ENCODE assay signal across 24 mouse cellular contexts in the genomic region with DNA sequence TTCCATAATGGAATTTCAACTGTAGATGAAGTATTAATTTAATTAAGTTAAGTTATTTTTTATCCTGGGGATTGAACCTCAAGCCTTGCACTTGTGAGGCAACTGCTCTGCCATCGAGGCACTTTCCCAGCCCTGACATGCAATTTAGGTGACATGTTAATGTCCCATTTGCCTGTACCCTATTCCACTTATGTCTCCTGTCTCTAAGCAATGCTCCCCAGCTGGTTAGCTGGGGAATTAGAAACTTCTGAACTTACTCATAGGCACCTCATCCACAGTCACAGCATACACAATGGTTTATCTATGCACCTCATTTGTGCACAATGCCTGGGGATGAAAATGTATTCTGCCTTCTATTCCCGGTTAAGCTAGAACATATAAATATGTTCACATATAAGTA. TPM values are rescaled to one million over a fixed set of nuclear protein-coding genes. Genes with fewer than 3 reads are reported as not detected.
DNase-seq lines count a peak whose midpoint lies in the region; ATAC-seq and TF ChIP-seq lines count a peak whose summit lies in the region.
"Had no signal": no experiment of that assay in that cellular context is flagged by ENCODE, and none has a peak within 500 bp of the region (broad histone marks: within the 10 kb centered on the region; RNA-seq: fewer than 3 reads in every experiment).

No protein-coding gene starts in this region.

- H3K4me3 ChIP-seq in kidney, embryonic 15.5 days (replicated peaks): no peak overlapping the region
- no peak overlapping the region for H3K4me3 ChIP-seq in kidney, adult 2 months (ENCODE audit: insufficient read depth, low read depth, low read length)
- no peak overlapping the region for H3K4me3 ChIP-seq in lung, embryonic 16.5 days (ENCODE audit: low read length)
- no peak overlapping the region for H3K4me3 ChIP-seq in lung, adult 2 months (replicated peaks; ENCODE audit: extremely low read depth, low read depth, low read length)
- H3K4me3 ChIP-seq: embryonic facial prominence, embryonic 12.5 days; embryonic facial prominence, embryonic 15.5 days; gastrocnemius, adult 2 months; heart, embryonic 13.5 days had no signal

- no peaks in the 10 kb centered on the region for H3K27me3 ChIP-seq in kidney, embryonic 15.5 days
- H3K27me3 ChIP-seq in kidney, adult 2 months (replicated peaks; ENCODE audit: control insufficient read depth, insufficient read depth, low read length): no peaks in the 10 kb centered on the region; the same call in 1 of the 2 replicates
- no peaks in the 10 kb centered on the region for H3K27me3 ChIP-seq in lung, embryonic 16.5 days (ENCODE audit: control insufficient read depth, insufficient read depth, low read depth, low read length)
- H3K27me3 ChIP-seq: embryonic facial prominence, embryonic 12.5 days; embryonic facial prominence, embryonic 15.5 days; heart, embryonic 13.5 days had no signal

- H3K36me3 ChIP-seq in kidney, embryonic 15.5 days: no peaks in the 10 kb centered on the region
- no peaks in the 10 kb centered on the region for H3K36me3 ChIP-seq in kidney, adult 2 months (ENCODE audit: control insufficient read depth, insufficient read depth, low read length)
- no peaks in the 10 kb centered on the region for H3K36me3 ChIP-seq in lung, embryonic 16.5 days (ENCODE audit: control insufficient read depth, insufficient read depth, low read length)
- H3K36me3 ChIP-seq: embryonic facial prominence, embryonic 12.5 days; embryonic facial prominence, embryonic 15.5 days; heart, embryonic 13.5 days had no signal

- ATAC-seq in kidney, embryonic 15.5 days (replicated peaks; ENCODE audit: low FRiP score): no peak
- peak; percentile 81 for ATAC-seq in lung, embryonic 16.5 days (ENCODE audit: low read depth)
- ATAC-seq: CD4-positive, CD25-positive, alpha-beta regulatory T cell, adult 4 months; forebrain, embryonic 14.5 days; forebrain, postnatal 0 days had no signal

- 0 out of 2 replicates have a peak overlapping the region, but pooled peaks have one; percentile 41 for H3K27ac ChIP-seq in kidney, embryonic 15.5 days
- no peak overlapping the region for H3K27ac ChIP-seq in kidney, adult 2 months (ENCODE audit: insufficient read depth, low read depth, low read length)
- no peak overlapping the region for H3K27ac ChIP-seq in lung, embryonic 16.5 days (ENCODE audit: low read length)
- H3K27ac ChIP-seq: embryonic facial prominence, embryonic 12.5 days; embryonic facial prominence, embryonic 15.5 days; gastrocnemius, adult 2 months; heart, embryonic 13.5 days; hindbrain, embryonic 14.5 days had no signal

- no peaks in the 10 kb centered on the region for H3K9me3 ChIP-seq in kidney, embryonic 15.5 days (replicated peaks)
- H3K9me3 ChIP-seq in lung, embryonic 16.5 days (ENCODE audit: control insufficient read depth, low read length): peaks cover 5% of the 10 kb centered on the region
- H3K9me3 ChIP-seq: embryonic facial prominence, embryonic 12.5 days; embryonic facial prominence, embryonic 15.5 days had no signal

- no peak overlapping the region for H3K9ac ChIP-seq in kidney, embryonic 15.5 days
- no peak overlapping the region for H3K9ac ChIP-seq in lung, embryonic 16.5 days (ENCODE audit: low read length)
- H3K9ac ChIP-seq: embryonic facial prominence, embryonic 12.5 days; embryonic facial prominence, embryonic 15.5 days; forebrain, postnatal 0 days; heart, embryonic 13.5 days; hindbrain, embryonic 14.5 days had no signal

- no peak for TF ChIP-seq POLR2A in kidney, adult 2 months (IDR thresholded peaks at IDR 0.05; ENCODE audit: low read depth, low read length)
- TF ChIP-seq POLR2A in lung, adult 2 months (IDR thresholded peaks at IDR 0.05; ENCODE audit: borderline replicate concordance, extremely low read depth, low read depth, low read length): no peak

- no peak overlapping the region for H3K4me2 ChIP-seq in kidney, embryonic 15.5 days
- H3K4me2 ChIP-seq in lung, embryonic 16.5 days (ENCODE audit: low read depth, low read length): no peak overlapping the region
- H3K4me2 ChIP-seq: embryonic facial prominence, embryonic 12.5 days; embryonic facial prominence, embryonic 15.5 days; heart, embryonic 13.5 days; hindbrain, embryonic 14.5 days had no signal

- no peaks in the 10 kb centered on the region for H3K4me1 ChIP-seq in kidney, embryonic 15.5 days
- H3K4me1 ChIP-seq in kidney, adult 2 months (ENCODE audit: control insufficient read depth, insufficient read depth, low read length): no peaks in the 10 kb centered on the region
- H3K4me1 ChIP-seq in lung, embryonic 16.5 days (replicated peaks; ENCODE audit: control insufficient read depth, insufficient read depth, low read length): no peaks in the 10 kb centered on the region
- no peaks in the 10 kb centered on the region for H3K4me1 ChIP-seq in lung, adult 2 months (ENCODE audit: control insufficient read depth, insufficient read depth, low read length)
- H3K4me1 ChIP-seq: embryonic facial prominence, embryonic 12.5 days; embryonic facial prominence, embryonic 15.5 days; heart, embryonic 13.5 days had no signal

- WGBS in kidney, embryonic 15.5 days: 65% methylated on average over 2 of the region's 2 CpGs
- WGBS in kidney, adult 2 months: 68% methylated on average over 2 of the region's 2 CpGs
- 49% methylated on average over 2 of the region's 2 CpGs for WGBS in lung, embryonic 16.5 days
- 69% methylated on average over 2 of the region's 2 CpGs for WGBS in lung, adult 2 months

- no peak for DNase-seq in kidney, adult 2 months
- peak; percentile 17 for DNase-seq in kidney, postnatal 10 days
- no peak for DNase-seq in kidney, adult 8-10 months
- no peak for DNase-seq in lung, adult 2 months
- DNase-seq: adrenal gland, adult 2 months; adrenal gland, postnatal 14 days; cerebellum, adult 11 months; cerebellum, adult 2 months; cerebellum, adult 9-11 months; cerebellum, postnatal 25 days; forebrain, postnatal 0 days; gastrocnemius, adult 2 months; gastrocnemius, postnatal 14 days; heart, adult 18-20 months; heart, postnatal 14 days; heart, postnatal 4 days had no signal

- no peak for TF ChIP-seq CTCF in kidney, adult 2 months (conservative IDR thresholded peaks at IDR 0.05; ENCODE audit: insufficient read depth, insufficient read length, low read depth, low read length)
- no peak for TF ChIP-seq CTCF in lung, adult 2 months (IDR thresholded peaks at IDR 0.05; ENCODE audit: insufficient read depth, low read length)

RNA-seq across cellular contexts. Expression of a gene that starts 59.1 kb away (rescaled TPM):
- 20.9 and 21.0 TPM in 2 replicates for polyA plus RNA-seq in kidney, embryonic 15.5 days (2015; fragmentation: Nextera tagmentation; extraction: Ambion mirVana)
- 4.5 and 6.2 TPM in 2 replicates for polyA plus RNA-seq in kidney, adult 2 months (2012; rRNA removed)
- polyA plus RNA-seq in lung, embryonic 16.5 days (2015; fragmentation: Nextera tagmentation; extraction: Ambion mirVana): 17.2 and 21.4 TPM in 2 replicates
- polyA plus RNA-seq in lung, adult 2 months (2012; rRNA removed): 6.9 TPM in 2 replicates
